Mouse (Mus musculus) C2C12 (cell line): ENCODE measurements at regions not wholly inside any gene's neighbourhood (a gene's known extent, or its start where the extent isn't known, plus 50 kb on each side); places are given as distances from the start of the nearest gene placed in this dataset.

Experiments used
- H3K27me3 ChIP-seq: one replicate; pipeline ENCODE4 v1.6.1; 2011; ENCODE audit not compliant: control insufficient read depth, insufficient read depth, insufficient read length
- H3K36me3 ChIP-seq: one replicate; pipeline ENCODE4 v1.6.1; 2011; ENCODE audit not compliant: control insufficient read depth, insufficient read depth
- H3K4me3 ChIP-seq: one replicate; pipeline ENCODE4 v1.5.1; 2011; ENCODE audit warnings: mild to moderate bottlenecking, control low read depth; ENCODE audit not compliant: poor library complexity, insufficient read depth, severe bottlenecking
- H3K79me2 ChIP-seq: one replicate; pipeline ENCODE4 v1.6.1; 2011; ENCODE audit not compliant: control insufficient read depth, insufficient read depth
- H3K79me3 ChIP-seq: one replicate; pipeline ENCODE4 v1.6.1; 2011; ENCODE audit warnings: low read depth, control low read depth
- H3ac ChIP-seq: one replicate; pipeline ENCODE3; 2011; ENCODE audit warnings: low read depth; ENCODE audit not compliant: control insufficient read depth, insufficient read length
- CEBPB ChIP-seq: IDR thresholded peaks from one replicate; pipeline ENCODE4 v1.6.1; 2011; ENCODE audit warnings: low read depth, mild to moderate bottlenecking, control low read depth, moderate library complexity
- CTCF ChIP-seq: IDR thresholded peaks from one replicate; pipeline ENCODE4 v1.5.1; 2011; ENCODE audit not compliant: control insufficient read depth, insufficient read depth, insufficient read length
- FOSL1 ChIP-seq: IDR thresholded peaks from one replicate; pipeline ENCODE4 v1.8.0; 2011; ENCODE audit warnings: mild to moderate bottlenecking, low read length; ENCODE audit not compliant: poor library complexity, insufficient read depth, severe bottlenecking
- MAX ChIP-seq: IDR thresholded peaks from one replicate; pipeline ENCODE4 v1.6.1; 2011; ENCODE audit warnings: mild to moderate bottlenecking, control low read depth
- MYOD1 ChIP-seq: IDR thresholded peaks from one replicate; pipeline ENCODE4 v1.6.1; 2011; ENCODE audit warnings: low read depth; ENCODE audit not compliant: control insufficient read depth, insufficient read length
- MYOG ChIP-seq: IDR thresholded peaks from one replicate; pipeline ENCODE4 v1.6.1; 2011; ENCODE audit not compliant: control insufficient read depth, insufficient read length; ENCODE audit errors: extremely low read depth
- USF1 ChIP-seq: IDR thresholded peaks from one replicate; pipeline ENCODE4 v1.6.1; 2011; ENCODE audit warnings: low read depth, mild to moderate bottlenecking, control low read depth, moderate library complexity

DNA sequence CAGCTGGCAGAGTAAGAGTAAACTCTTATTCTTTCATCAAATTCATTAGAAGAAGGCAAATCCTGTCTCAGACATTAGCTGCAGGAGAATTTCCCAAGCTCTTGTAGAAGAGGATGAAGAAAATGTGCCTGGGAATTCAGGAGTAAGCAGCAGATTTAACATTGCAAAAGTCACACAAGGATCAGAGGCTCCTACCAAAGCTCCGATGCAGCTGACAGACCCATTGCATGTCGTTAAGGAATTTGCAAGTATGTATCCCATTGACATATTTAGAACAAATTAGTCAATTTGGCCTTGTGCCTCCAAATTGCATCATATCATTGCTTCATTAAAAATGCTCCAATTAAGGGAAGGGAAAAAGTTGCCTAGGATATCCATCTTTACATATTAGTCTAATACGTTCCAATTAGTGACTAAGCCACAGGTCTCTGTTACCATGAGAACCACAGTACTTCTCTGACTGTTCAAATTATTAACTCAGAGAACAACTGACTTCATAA lies 453.8 kb upstream of the Castor2 start:
- H3K79me3 ChIP-seq: no peaks in the 10 kb centered on the region
- no peaks in the 10 kb centered on the region for H3K36me3 ChIP-seq
- H3K79me2 ChIP-seq: no peaks in the 10 kb centered on the region
- no peaks in the 10 kb centered on the region for H3K27me3 ChIP-seq
- H3ac ChIP-seq: no peak overlapping the region
- TF ChIP-seq MYOG (no peak), CEBPB (no peak), FOSL1 (no peak), USF1 (no peak), MAX (no peak), CTCF (no peak), MYOD1 (no peak)
- H3K4me3 ChIP-seq: no peak overlapping the region

GRCm38 (mm10) chr5:133643326-133643725 lies 456.2 kb upstream of the Castor2 start:
- Histone ChIP-seq H3K27me3 (no peaks in the 10 kb centered on the region), H3ac (no peak overlapping the region), H3K79me3 (no peaks in the 10 kb centered on the region), H3K36me3 (no peaks in the 10 kb centered on the region), H3K4me3 (no peak overlapping the region), H3K79me2 (no peaks in the 10 kb centered on the region)
- TF ChIP-seq MYOD1 (no peak), MAX (no peak), CEBPB (no peak), CTCF (no peak), FOSL1 (no peak), MYOG (no peak), USF1 (no peak)

GRCm38 (mm10) chr5:133634481-133634880 lies 465.0 kb upstream of the Castor2 start:
- no peaks in the 10 kb centered on the region for H3K79me2 ChIP-seq
- no peaks in the 10 kb centered on the region for H3K27me3 ChIP-seq
- no peak overlapping the region for H3K4me3 ChIP-seq
- H3K36me3 ChIP-seq: no peaks in the 10 kb centered on the region
- TF ChIP-seq MYOD1 (no peak), MAX (no peak), USF1 (no peak), CTCF (no peak)
- no peak overlapping the region for H3ac ChIP-seq
- no peaks in the 10 kb centered on the region for H3K79me3 ChIP-seq

DNA sequence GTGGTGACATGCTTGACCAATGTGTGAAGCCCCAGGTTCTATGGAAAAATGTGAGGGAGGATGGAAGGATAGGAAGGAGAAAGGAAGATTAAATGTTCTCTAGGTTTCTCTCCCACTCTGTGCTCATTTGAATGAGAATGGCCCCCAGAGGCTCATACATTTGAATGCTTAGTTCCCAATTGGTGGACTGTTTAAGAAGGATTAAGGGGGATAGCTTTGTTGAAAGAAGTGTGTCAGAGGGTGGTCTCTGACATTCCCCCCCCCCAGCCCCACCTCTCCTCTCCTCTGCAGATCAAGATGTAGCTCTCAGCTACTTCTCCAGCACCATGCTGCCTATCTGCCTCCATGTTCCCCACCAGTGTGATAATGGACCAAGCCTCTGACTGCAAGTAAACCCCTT lies 467.7 kb upstream of the Castor2 start:
- Histone ChIP-seq H3K79me2 (no peaks in the 10 kb centered on the region), H3K4me3 (no peak overlapping the region), H3K27me3 (no peaks in the 10 kb centered on the region), H3K79me3 (no peaks in the 10 kb centered on the region), H3K36me3 (no peaks in the 10 kb centered on the region), H3ac (no peak overlapping the region)
- TF ChIP-seq MAX (no peak), USF1 (no peak)

- no peaks in the 10 kb centered on the region for H3K79me2 ChIP-seq
- H3K36me3 ChIP-seq: no peaks in the 10 kb centered on the region
- no peaks in the 10 kb centered on the region for H3K79me3 ChIP-seq
- TF ChIP-seq USF1 (no peak), FOSL1 (no peak), MAX (no peak), MYOD1 (no peak), CTCF (no peak), MYOG (no peak), CEBPB (no peak)
- H3ac ChIP-seq: no peak overlapping the region
- H3K4me3 ChIP-seq: no peak overlapping the region
- no peaks in the 10 kb centered on the region for H3K27me3 ChIP-seq
Measured at GRCm38 (mm10) chr5:133619347-133619746, 480.2 kb upstream of the Castor2 start.

DNA sequence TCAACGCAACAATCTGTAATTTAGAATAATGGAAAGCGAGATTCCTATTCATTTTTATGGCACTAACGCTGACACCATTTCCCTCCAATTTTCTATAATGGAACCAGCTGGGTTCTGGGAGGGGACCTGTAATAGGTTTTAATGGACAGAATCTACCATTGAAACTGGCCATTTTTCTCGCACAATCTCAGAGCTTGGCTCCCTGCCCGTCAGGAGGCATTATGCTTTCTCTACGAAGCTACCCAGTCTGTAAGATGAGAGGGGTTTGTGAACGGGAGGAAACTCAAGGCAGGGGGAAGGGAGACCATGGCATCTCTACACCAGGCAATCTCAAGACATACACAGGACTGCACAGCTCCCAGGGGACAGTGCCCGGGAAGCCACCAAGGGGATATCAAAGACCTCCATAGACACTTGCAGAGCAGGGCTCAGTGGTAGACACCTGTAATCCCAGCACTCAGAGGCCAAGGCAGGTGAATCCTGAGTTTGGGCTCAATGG lies 498.2 kb upstream of the Castor2 start:
- TF ChIP-seq MYOD1 (no peak), CTCF (no peak), CEBPB (no peak), FOSL1 (no peak), USF1 (no peak), MYOG (no peak), MAX (no peak)
- no peaks in the 10 kb centered on the region for H3K36me3 ChIP-seq
- no peak overlapping the region for H3ac ChIP-seq
- no peaks in the 10 kb centered on the region for H3K79me2 ChIP-seq
- H3K4me3 ChIP-seq: no peak overlapping the region
- no peaks in the 10 kb centered on the region for H3K27me3 ChIP-seq
- no peaks in the 10 kb centered on the region for H3K79me3 ChIP-seq
